20 mouse cellular contexts compared by ENCODE assay signal in the genomic region with DNA sequence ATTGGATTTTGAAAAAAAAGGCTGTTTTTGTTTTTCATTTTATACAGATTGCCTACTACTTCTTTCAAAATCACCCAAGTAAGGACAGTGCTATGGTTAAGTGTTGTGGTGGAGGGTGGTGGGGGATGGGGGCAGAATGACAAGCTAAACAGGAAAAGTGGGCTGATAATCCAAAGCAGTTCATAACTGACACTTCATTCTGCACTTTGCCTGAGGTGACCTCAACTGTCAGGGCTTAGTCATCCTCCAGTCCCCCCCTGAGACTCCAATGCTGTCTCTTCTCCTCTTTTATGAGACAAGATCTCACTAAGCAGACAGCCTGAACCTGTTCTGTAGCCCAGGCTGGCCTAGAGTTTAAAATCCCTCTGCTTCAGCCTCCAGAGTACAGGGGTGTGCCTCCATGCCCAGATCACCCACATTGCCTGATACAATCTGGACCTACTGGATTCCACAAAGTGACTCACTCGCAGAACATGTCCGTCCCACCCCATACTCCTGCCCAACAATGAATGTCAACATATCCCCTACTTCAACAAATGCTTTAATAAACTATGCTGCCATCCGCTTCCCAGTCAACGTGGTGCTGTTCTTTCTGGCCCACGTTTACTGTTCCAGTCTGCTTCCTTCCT. TPM values are rescaled to one million over a fixed set of nuclear protein-coding genes. Genes with fewer than 3 reads are reported as not detected.
DNase-seq lines count a peak whose midpoint lies in the region; ATAC-seq and TF ChIP-seq lines count a peak whose summit lies in the region.
"Had no signal": no experiment of that assay in that cellular context is flagged by ENCODE, and none has a peak within 500 bp of the region (broad histone marks: within the 10 kb centered on the region; RNA-seq: fewer than 3 reads in every experiment).

No protein-coding gene starts in this region.

- H3K4me1 ChIP-seq in embryonic facial prominence, embryonic 14.5 days (ENCODE audit: control insufficient read depth, insufficient read depth, low read length): no peaks in the 10 kb centered on the region
- no peaks in the 10 kb centered on the region for H3K4me1 ChIP-seq in embryonic facial prominence, embryonic 10.5 days
- H3K4me1 ChIP-seq: embryonic facial prominence, embryonic 13.5 days; kidney, embryonic 15.5 days; limb, embryonic 12.5 days had no signal

- H3K27ac ChIP-seq in embryonic facial prominence, embryonic 14.5 days (replicated peaks; ENCODE audit: low read depth, low read length): 0 out of 2 replicates have a peak overlapping the region, but pooled peaks have one; percentile 10
- H3K27ac ChIP-seq in embryonic facial prominence, embryonic 10.5 days (replicated peaks): no peak overlapping the region
- H3K27ac ChIP-seq: embryonic facial prominence, embryonic 13.5 days; hindbrain, postnatal 0 days; kidney, embryonic 15.5 days; limb, embryonic 12.5 days; liver, embryonic 14.5 days had no signal

- H3K9me3 ChIP-seq in embryonic facial prominence, embryonic 14.5 days (ENCODE audit: control insufficient read depth, low read length): peaks cover 7% of the 10 kb centered on the region
- peaks cover 8% of the 10 kb centered on the region; the same call in 1 of the 2 replicates for H3K9me3 ChIP-seq in embryonic facial prominence, embryonic 10.5 days
- H3K9me3 ChIP-seq: kidney, embryonic 15.5 days had no signal

- peak; percentile 31 for DNase-seq in embryonic facial prominence, embryonic 14.5 days (ENCODE audit: low spot score)
- DNase-seq in embryonic facial prominence, embryonic 10.5 days (ENCODE audit: low spot score): no peak
- DNase-seq in 3134 (ENCODE audit: extremely low read depth, insufficient read length, low spot score): peak; percentile 62
- no peak for DNase-seq in Patski (ENCODE audit: low read depth, low spot score)
- peak; percentile 74 for DNase-seq in lung, postnatal 36 days
- DNase-seq in embryo, embryonic 10.5 days (ENCODE audit: low spot score): no peak
- no peak for DNase-seq in kidney, postnatal 10 days
- DNase-seq in frontal cortex, postnatal 10 days (ENCODE audit: low spot score in 2 of 2): no peak
- DNase-seq: B cell, adult 2 months; cerebellum, postnatal 36 days; forebrain, postnatal 0 days; heart, adult 18-20 months; heart, postnatal 4 days; right cerebral cortex, postnatal 14 days; thymus, postnatal 25 days had no signal

- no peak overlapping the region for H3K4me2 ChIP-seq in embryonic facial prominence, embryonic 14.5 days (ENCODE audit: low read depth, low read length)
- H3K4me2 ChIP-seq: embryonic facial prominence, embryonic 13.5 days; kidney, embryonic 15.5 days; limb, embryonic 12.5 days had no signal

- ATAC-seq in embryonic facial prominence, embryonic 14.5 days (ENCODE audit: low read depth): peak; percentile 68; the same call in 1 of the 2 replicates
- peak; percentile 86 for ATAC-seq in Patski
- ATAC-seq: forebrain, postnatal 0 days; hindbrain, postnatal 0 days had no signal

- TF ChIP-seq CTCF in Patski (IDR thresholded peaks at IDR 0.05): no peak

- CTCF ChIA-PET in Patski (lab: Charles Lee): interaction anchor here (1.1 kb wide), 1 partner anchor 32 kb away, joined by 4 read pairs; no protein-coding TSS in a partner anchor

- in situ Hi-C loops in Patski (cut with MboI; ENCODE audit: low pct_unique_long_range_greater_than_20kb): no loop called here

- H3K36me3 ChIP-seq in embryonic facial prominence, embryonic 14.5 days (ENCODE audit: control insufficient read depth, insufficient read depth, low read length): peaks cover 58% of the 10 kb centered on the region
- peaks cover 65% of the 10 kb centered on the region for H3K36me3 ChIP-seq in embryonic facial prominence, embryonic 10.5 days (replicated peaks)

- H3K4me3 ChIP-seq in embryonic facial prominence, embryonic 14.5 days (ENCODE audit: low read depth, low read length): no peak overlapping the region
- H3K4me3 ChIP-seq in embryonic facial prominence, embryonic 10.5 days: no peak overlapping the region
- H3K4me3 ChIP-seq: embryonic facial prominence, embryonic 13.5 days; kidney, embryonic 15.5 days; limb, embryonic 12.5 days had no signal

- no peaks in the 10 kb centered on the region for H3K27me3 ChIP-seq in embryonic facial prominence, embryonic 14.5 days (replicated peaks; ENCODE audit: control insufficient read depth, insufficient read depth, low read length)
- H3K27me3 ChIP-seq in embryonic facial prominence, embryonic 10.5 days (replicated peaks; ENCODE audit: low read depth, poor library complexity, severe bottlenecking): no peaks in the 10 kb centered on the region
- H3K27me3 ChIP-seq in Patski: no peaks in the 10 kb centered on the region
- H3K27me3 ChIP-seq: embryonic facial prominence, embryonic 13.5 days; kidney, embryonic 15.5 days; limb, embryonic 12.5 days had no signal

- H3K9ac ChIP-seq in embryonic facial prominence, embryonic 14.5 days (ENCODE audit: low read depth, low read length): no peak overlapping the region
- H3K9ac ChIP-seq: embryonic facial prominence, embryonic 13.5 days; forebrain, postnatal 0 days; kidney, embryonic 15.5 days; limb, embryonic 12.5 days; liver, embryonic 14.5 days had no signal

- POLR2A ChIA-PET in Patski (lab: Charles Lee): no interaction called here

- WGBS in embryonic facial prominence, embryonic 14.5 days: 85% methylated on average over 5 of the region's 5 CpGs
- 92% methylated on average over 5 of the region's 5 CpGs for WGBS in embryonic facial prominence, embryonic 10.5 days

RNA-seq across cellular contexts. Expression of gene Acadl, which starts 17.3 kb away (rescaled TPM):
- polyA plus RNA-seq in embryonic facial prominence, embryonic 14.5 days (2014; fragmentation: Nextera tagmentation; extraction: Ambion mirVana): 108 and 128 TPM in 2 replicates
- polyA plus RNA-seq in embryonic facial prominence, embryonic 10.5 days (2016; fragmentation: Nextera tagmentation; extraction: Ambion mirVana): 35.7 and 40.4 TPM in 2 replicates
- 220 TPM for polyA plus RNA-seq in Patski (2021)

RNA-seq across cellular contexts. Expression of gene Kansl1l, which starts 28.4 kb away (rescaled TPM):
- polyA plus RNA-seq in embryonic facial prominence, embryonic 14.5 days (2014; fragmentation: Nextera tagmentation; extraction: Ambion mirVana): 14.4 and 16.1 TPM in 2 replicates
- 9.3 and 10.6 TPM in 2 replicates for polyA plus RNA-seq in embryonic facial prominence, embryonic 10.5 days (2016; fragmentation: Nextera tagmentation; extraction: Ambion mirVana)
- 44.2 TPM for polyA plus RNA-seq in Patski (2021)

Comparison
In these comparisons a context has a peak if more than half of its experiments do, and no peak if none do; other contexts are left out.
1. DNase-seq: peak in embryonic facial prominence, embryonic 14.5 days (single experiment), 3134 (single experiment) and lung, postnatal 36 days (single experiment); none in embryonic facial prominence, embryonic 10.5 days (single experiment), Patski (single experiment), embryo, embryonic 10.5 days (single experiment), kidney, postnatal 10 days (single experiment) and frontal cortex, postnatal 10 days (0 of 2).